Mouse (Mus musculus): ENCODE measurements around the gene Adsl.

Gene Adsl

DNA sequence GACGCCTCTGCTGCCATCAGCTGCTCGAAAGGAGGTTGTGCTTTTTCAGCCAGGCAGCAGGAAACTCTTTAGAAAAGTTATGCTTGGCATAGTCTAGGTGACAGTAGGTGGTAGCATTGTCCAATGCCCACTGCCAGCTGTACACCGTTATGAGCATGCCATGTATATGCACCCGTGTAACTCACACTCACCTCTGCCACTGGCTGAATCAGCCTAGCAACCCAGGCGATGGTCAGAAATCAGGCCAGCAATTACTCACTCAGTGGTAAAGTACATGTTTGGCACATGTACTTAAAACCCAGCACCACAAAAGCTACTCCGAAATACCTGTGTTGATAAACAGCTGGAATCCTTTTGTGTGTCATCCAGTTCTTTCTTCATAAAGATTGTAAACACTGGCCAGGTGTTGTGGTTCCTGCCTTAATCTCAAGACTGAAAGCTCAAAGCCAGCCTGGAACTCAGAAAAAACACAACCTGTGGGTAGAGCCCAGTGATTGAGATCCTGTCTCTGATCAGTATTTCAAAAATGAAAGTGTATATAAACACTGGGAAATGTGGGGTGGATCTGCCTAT is 6.7 kb upstream of the Adsl start:
- no peak for DNase-seq (ENCODE audit: low spot score)

DNA sequence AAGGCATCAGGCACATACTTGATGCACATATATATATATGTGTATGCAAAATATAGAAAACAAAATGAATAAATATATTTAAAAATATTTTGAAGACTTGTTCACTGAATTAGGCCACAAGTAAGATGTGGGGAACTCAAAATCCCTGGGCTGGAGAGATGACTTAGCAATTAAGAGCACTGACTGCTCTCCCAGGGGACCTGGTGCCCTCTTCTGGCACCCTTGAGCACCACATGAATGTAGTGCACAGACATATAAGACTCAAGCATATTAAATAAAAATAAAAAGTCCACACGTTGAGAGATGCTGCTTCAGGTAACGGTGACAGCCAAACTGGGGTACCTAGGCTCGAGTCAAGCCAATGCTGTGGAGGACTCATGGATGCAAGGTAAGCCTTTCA is 2.4 kb upstream of the Adsl start:
- peak; percentile 28 for DNase-seq (ENCODE audit: low spot score)

DNA sequence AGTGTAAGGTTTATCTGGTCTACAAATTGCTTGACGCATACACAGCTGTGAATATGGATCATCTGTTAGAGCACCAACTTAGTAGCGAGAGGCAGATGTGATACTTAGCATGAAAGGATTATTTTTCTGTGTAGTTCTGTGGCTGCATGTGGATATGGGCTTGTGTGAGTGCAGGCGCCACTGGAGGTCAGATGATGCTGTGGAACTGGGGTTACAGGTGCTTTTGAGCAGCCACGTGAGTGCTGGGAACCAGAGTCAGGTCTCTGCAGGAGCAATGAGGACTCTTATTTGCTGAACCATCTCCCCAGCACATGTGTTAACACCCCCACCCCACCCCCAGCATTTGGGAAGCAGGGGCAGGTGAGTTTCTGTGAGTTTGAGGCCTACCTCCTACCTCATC is 1.1 kb downstream of the Adsl start:
- DNase-seq (ENCODE audit: low spot score), result no peak

DNA sequence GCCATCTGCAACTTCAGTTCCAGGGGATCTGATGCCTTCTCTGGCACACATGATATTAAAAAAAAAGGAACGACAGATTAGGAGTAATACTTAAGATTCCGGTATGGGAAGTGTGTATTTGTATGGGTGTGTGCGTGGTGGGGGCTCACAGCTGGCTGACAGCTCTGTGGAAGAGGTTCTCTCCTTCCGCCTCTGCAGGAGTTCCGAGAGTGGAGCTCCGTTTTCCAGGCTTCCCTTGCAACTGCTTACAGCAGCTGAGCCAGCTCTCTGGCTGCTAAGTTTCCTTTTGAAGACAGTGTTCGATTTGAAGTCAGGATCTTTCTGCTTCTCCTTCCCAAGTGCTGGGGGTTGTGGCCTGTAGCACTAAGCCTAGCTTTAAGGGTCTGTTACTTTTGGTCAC is 1.8 kb downstream of the Adsl start:
- no peak for DNase-seq (ENCODE audit: low spot score)

DNA sequence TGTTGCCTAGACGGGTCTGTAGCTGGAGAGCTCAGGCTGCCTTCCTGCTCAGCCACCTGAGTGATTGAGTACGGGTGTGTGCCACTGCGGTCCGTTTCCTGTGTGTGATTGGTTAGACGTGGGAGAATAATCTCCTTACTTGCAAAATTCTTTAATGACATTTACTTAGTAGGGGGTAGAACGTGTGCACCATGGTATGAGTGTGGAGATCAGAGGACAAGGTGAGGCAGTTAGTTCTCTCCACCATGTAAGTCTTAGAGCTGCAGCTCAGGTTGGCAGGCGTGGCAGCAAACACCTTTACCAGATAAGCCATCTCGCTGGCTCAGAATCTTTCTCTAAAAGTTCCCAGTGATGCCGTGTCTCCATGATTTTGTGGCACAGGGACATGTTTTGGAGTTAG is 5.7 kb downstream of the Adsl start:
- DNase-seq (ENCODE audit: low spot score), result no peak

DNA sequence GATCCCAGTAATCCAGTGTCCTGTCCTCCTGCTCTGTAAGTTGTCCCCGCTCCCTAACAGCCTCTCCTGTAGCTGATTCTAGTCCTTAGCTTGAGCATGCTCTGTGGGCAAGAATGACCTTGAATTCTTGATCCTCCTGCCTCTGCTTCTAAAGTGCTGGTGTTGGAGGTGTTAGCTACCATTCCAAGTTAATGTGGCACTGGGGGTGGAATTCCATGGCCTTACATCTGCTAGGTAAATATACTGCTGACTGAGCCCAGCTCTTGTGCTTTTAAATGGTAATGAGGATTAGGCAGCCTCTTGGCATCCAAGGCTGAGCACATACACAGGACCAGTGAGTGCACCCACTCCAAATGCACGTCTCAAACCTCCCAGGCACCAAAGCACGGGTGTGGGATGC is 6.6 kb downstream of the Adsl start:
- no peak for DNase-seq (ENCODE audit: low spot score)

DNA sequence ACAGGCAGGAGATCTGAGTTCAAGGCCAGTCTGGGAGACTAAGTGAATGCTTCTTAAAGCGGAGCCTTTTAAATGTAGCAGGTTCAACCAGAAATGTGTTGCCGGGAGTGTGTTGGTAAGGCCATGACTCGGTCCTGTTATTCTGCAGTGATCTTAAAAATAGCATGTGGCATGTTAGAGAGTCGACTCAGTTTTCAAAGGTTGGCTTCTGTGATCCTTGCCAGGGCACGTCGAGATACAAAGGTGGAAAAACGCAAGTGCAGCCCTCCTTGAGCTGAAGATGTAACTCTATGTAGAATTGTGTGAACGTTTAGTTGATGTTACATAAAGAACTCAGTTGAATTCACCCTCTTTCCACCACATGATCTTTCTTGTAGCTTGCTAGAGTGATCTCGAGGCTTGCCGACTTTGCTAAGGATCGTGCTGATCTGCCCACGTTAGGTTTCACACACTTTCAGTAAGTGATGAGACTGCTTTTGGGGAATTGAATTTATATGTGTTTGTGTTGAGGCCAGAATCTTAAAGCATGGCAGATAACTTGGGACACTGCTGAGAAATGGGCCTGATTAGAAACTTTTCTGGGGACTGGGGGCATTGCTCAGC is 7.6 kb downstream of the Adsl start:
- no peak for DNase-seq (ENCODE audit: low spot score)

DNA sequence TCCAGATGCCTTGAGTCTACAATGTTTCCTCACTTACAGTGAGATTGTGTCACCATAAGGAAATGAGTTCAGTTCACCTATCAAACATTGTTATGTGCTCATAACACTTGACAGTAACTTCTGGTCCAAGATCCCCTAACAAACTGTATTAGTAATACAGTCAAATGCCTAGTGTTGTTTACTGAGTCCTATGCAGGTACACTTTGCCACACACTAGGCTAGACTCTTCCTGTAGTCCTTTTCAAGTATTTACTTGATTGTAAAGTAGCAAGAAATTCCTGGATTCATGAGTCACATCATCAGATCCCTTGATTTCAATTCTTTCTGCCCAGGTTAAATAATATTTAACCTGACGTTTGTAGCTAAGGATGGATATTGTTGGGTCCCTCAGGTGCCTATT is 21.1 kb downstream of the Adsl start:
- DNase-seq (ENCODE audit: low spot score), result no peak

DNA sequence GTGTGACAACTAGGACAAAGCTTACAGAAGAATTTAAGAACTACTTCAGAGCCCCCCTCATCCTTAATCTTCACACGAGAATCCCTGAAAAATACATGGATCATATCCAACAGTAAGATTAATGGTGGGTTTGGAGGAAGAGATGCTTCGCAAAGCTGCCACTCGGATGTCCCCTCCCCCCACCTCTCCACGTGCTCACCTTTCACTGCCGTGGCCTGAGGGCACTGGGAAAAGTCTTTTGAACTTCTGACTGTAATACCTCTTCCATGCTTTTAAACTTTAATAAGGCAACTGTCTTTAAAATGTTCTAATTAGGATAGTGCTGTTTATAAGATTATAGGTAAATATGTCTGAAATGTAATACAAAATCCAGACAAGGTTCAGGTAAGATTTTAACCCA is 26.0 kb downstream of the Adsl start:
- no peak for DNase-seq (ENCODE audit: low spot score)

DNA sequence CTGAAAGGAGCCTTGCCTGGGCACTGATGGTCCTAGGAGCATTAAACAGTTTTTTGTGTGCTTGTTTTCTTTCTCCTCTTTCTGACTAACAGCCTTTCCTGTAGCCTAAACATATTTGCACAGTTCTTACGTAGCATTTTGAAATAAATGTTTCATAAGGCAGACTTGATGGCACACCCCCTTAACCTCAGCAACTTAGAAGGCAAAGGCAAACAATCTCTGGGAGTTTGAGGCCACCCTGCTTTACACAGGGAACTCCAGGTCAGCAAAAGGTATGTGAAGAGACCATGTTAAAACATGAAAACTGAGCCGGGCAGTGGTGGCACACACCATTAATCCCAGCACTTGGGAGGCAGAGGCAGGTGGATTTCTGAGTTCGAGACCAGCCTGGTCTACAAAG is 27.4 kb downstream of the Adsl start:
- DNase-seq (ENCODE audit: low spot score), result no peak

DNA sequence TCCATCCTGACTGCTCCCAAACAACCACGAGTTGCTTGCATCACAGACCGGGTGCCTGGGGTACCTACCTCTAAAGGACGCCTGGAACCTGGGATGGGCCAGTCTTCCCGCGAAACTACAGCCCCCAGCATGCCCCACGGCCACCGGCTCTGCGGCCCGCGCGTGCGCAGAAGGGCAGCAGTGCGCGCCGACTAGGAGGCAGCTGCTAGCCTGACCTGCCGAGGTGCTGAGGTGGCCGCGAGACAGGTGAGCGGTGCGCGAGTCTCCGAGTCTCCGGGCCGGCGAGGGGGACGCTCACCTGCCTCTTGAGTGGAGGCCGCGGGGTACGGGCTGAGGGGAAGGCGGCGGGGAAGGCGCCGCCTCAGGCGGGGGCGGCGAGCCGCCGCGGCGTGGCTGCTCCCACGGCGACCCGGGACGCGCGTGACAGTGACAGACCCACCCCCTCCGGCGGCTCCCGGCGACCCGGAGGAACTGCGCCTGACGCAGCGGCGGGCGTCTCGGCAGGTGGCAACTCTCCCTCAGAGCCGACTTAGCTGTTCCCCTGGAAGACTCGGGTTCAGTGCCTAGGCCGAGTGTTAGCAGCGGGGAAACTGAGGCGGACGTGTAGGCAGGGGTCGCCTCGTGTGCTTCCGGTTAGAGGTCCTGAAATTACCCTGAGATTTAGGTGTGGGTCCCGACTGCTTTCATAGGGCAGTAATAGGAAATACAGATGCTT is 29.5 kb downstream of the Adsl start, which contains the start of gene Sgsm3:
Gene Sgsm3, plus strand, starts transcription at position 146 of the 715 bp plus-strand sequence.
- peak; percentile 75 for DNase-seq (ENCODE audit: low spot score)

DNA sequence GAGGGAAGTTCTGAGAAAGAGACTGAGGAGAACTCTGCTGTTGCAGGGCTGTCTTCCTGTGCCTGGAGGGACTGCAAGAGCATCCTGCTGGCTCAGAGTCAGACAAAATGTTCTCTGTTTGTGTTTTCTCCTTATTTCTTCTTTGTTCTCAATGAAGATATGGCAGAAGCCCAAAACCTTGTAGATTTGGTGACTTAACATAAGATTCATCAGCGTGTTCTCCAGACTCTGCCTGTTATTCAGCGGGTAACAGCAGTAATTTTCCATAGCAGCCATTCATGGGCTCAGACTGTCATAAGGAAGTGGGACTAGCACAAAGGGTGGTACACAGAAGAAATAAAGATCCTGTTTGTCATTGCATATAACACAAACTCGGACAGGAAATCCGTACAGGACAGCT is 31.3 kb downstream of the Adsl start:
- DNase-seq (ENCODE audit: low spot score), result no peak

DNA sequence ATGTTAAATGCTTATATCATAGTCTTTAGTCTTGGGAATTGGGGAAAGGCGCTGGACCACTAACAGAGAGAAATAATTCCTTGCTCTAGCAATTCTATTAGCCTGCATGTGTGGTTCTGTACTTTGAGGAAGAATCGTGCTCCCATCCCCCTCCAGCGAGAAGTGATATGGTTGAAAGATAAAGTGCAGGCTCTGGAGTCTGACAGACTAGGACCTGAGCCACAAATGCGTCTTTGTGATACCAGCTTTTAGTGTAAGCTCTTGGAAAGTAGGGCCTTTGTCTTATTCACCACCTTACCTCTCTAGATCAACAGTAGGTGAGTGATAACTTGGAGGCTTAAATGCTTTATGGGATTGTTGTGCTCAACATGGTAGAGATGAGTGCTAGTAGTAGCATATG is 32.9 kb downstream of the Adsl start:
- DNase-seq (ENCODE audit: low spot score), result no peak

DNA sequence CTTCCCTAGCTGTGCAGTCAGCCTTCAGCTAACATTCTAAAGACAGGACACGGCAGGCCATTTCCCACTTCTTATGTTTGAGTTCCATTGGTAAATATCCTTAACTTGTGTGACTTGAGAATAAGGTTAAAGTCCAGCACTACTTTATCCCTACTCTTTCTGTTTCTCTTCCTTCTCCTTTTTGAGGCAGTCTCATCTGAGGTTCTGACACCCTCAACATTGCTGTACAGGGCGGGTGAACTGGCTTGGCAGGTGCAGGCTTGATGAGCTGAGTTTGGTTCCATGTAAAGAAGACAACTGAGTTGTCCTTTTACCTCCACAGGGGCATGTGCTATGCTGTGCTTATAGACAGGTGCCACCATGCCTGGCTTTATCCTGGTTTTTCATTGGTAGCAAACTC is 35.0 kb downstream of the Adsl start:
- no peak for DNase-seq (ENCODE audit: low spot score)

DNA sequence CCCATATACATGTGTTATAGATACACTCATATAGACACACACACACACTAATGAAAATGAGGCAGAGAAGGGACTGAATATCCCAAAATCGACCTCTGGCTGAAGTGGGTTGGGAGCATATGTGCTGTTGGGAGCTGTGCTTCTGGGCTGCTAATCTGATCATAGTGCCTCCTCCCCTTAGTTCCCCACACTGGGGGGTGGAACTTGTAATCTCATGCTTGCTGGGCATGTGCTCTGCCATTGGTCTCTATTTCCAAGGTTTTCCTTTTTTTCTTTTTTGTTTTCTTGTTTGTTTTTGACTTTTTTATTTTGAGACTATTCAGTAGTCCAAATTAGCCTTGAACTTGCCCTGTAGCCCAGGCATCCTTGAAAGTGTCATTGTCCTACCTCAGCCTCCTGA is 40.0 kb downstream of the Adsl start:
- no peak for DNase-seq (ENCODE audit: low spot score)

DNA sequence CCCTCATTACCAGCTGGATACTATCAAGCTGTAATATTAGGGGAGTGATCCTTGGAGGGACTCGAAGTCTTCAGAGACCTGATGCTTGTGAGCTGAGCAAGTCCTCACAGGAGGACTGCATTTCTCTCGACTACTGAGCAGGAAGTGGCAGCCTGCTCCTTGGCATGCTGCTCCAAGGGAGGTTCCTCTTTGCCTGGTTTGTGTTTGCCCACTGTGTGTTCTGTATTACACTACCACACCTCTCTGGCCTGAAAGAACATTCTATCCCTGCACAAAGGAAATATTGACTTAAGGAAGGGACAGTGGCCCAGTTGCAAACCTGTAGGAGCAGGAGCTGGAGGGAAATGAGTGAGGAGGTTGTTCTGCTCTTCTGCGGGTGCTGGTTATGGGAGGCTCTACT is 41.4 kb downstream of the Adsl start:
- no peak for DNase-seq (ENCODE audit: low spot score)

DNA sequence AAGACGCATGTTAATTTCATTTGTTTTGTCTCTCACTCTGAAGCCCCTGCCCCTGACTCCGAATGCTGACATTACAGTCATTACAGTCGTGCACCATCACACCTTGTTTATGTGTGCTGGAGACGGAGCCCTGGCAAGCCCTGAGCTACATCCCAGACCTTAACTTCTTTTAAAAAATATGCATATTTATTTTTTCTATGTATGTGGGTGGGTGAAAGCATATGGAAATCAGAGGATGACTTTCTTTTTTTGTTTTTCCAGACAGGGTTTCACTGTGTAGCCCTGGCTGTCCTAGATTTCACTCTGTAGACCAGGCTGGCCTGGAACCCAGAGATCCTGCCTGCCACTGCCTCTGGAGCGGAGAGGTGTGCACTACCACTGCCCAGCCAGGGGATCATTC is 46.7 kb downstream of the Adsl start:
- DNase-seq (ENCODE audit: low spot score), result no peak

DNA sequence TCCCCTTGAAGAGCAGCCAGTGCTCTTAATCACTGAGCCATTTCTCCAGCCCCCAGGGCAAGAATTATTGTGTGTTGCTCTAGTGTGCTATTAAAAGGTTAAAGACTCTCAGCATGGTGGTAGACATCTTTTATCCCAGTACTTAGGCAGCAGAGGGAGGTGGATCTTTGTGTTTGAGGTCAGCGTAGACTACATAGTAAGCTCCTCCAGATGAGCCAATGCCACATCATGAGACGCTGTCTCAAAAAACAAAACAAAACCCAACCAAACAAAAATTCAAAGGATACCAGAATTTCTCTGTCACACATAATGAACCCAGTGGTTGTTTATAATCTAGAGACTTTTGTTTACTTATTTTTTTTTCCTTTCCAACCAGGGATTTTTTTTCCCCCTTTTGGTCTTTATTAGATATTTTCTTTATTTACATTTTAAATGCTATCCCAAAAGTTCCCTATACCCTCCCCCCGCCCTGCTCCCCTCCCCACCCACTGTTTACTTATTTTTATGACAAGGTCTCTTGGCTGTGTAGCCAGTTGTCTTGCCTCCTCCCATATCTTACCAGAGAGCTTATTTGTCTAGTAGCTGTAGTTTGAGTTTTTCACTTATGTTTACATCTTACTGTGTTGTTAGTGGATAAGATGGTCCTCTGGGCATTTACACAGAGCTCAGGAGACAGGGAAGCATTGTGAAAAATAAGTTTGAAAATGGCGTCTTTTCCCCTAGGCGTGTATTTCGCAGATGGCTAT is 48.0 kb downstream of the Adsl start:
- DNase-seq (ENCODE audit: low spot score), result no peak

DNA sequence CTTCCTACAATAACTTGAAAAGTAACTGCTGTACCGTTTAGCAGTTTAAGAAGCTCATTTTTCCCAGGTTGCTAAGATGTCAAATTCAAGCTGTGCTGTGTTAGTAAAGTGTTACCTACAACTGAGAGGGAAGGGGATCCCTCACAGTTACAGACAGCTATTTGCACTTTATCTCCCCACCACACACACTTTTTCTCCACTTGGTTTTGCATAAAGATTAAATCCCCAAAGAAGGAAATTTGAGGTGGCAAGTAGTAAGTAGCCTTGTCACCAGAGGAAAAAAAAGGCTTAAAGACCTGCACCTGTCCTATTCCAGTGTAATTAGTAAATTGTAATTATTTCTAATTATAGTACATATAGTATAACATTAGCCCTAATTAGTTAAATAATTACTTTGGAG is 48.8 kb downstream of the Adsl start:
- no peak for DNase-seq (ENCODE audit: low spot score)

DNA sequence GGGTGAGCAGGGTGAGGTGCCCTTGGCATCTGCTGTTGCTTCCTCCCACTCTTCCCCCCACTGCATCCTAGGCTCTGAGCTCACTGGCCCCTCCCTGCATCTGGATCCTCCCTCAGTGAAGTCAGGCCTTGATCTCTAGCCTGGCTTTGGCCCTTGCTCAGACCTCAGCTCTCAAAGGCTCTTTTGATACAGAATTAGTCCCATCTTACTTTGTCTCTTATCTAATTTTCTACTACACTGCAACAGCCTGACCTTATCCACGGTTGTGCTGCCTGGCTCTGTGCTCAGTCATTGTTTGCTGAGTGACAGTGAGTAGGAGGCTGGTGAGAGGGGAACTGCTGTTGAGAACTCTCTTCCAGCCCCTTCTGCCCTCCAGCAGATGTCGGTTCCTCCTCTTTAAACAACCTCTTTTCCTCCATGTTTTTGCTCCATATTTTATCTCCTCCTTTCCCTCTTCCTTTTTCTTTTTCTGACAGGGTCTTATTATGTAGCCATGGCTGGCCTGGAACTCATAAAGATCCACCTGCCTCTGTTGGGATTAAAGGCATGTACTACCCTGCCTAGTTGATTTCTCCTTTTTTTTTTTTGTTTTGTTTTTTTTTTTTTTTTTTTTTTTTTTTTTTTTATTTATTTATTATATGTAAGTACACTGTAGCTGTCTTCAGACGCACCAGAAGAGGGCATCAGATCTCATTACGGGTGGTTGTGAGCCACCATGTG is 52.3 kb downstream of the Adsl start:
- no peak for DNase-seq (ENCODE audit: low spot score)

DNA sequence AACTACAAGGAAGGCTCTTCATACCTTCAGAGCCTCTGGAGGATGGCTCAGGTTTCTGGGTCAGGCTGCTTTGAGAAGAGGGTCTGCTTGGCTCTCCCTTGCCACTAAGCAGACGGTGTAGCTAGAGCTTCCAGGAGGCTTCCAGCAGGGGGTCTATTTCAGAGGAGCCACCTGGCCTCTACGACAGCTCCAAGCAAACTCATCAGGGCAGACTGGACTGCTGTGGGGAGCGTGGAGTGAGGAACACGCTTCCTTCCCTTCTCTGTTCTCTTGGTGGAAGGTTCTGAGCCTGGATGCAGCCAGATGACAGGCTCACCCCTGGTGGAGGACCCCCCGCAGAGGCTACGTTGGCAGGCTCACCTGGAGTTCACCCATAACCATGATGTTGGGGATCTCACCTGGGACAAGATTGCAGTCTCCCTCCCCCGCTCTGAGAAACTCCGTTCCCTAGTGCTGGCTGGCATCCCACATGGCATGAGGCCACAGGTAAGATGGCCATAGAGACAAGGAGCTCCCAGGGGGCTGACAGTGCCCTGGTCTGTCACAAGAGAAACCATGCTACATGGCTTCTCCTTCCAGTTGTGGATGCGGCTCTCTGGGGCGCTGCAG is 57.9 kb downstream of the Adsl start:
- no peak for DNase-seq (ENCODE audit: low spot score)

DNA sequence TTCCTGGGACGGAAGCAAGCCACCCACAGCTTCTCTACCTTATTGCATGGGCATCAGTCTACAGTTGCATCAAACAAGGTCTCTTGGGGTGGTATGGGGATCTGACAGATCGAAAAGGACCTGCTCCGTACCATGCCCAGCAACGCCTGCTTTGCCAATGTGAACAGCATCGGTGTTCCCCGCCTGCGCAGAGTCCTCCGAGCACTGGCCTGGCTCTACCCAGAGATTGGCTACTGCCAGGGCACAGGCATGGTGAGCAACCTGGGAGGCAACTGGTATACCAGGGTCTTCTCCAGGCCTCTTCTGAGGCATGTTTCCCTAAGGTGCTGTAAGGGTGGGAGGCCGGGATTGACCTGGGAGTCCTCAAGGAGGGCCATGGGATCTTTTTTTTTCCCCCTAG is 59.0 kb downstream of the Adsl start:
- DNase-seq (ENCODE audit: low spot score), result no peak

All from spleen, adult 12 weeks (tissue).